Mouse (Mus musculus): ENCODE results near the gene Pnn.

DNA sequence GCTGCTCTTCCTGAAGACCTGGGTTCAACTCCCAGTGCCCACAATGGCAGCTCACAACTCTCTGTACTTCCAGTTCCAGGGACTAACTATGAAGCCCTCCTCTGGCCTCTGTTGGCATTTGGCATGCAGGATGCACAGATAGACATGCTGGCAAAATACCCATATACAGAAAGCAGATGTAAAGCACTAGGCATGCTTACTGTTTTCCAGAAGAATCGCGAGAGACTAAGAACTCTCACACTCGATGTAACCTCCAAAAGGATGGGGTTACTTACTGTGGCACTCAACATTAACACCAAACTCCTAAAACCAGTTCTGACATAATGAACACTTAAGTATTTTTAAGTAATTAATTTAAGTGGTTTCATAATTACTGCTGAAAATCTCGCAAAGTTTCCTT is 6.4 kb upstream of the Pnn start:
- TF ChIP-seq CTCF (conservative IDR thresholded peaks at IDR 0.05; ENCODE audit: insufficient read depth, insufficient read length, low read depth, low read length) (no peak), POLR2A (IDR thresholded peaks at IDR 0.05; ENCODE audit: low read depth, low read length) (no peak)

Measured in kidney, adult 2 months (tissue).